Mouse (Mus musculus): ENCODE results near the gene Tff1. TPM values are rescaled to one million over a fixed set of nuclear protein-coding genes. Genes with fewer than 3 reads are reported as not detected.

The Tff1 gene
- polyA plus RNA-seq, 1 experiment from 2014 or later: not detected

DNA sequence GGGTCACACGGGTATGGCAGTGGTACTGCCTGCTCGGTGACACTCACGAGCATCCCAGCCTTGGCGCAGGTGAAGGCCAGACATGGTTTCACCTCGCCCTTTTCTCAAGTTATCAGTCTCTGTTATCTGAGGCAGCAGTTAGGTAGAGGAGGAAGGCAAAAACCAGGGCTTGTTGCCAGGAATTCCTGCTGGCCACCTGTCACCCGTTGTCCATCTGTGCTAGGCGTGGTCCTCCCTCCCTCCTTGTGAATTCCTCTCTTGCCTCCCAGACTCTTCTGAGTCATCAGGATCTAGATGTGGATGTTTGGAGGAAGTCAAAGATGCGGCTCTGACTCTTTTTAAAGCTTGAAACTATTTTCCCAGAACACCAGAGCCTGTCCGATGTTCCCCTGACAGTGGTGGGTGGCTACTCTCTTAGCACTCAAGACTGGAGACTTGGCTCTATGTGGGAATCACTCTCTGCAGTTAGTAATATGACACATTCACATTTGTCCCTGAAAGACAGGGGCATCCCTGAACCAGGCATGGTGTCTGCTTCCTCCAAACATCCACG lies 33.7 kb downstream of the Tff1 start:
- no peak overlapping the region for H3K4me3 ChIP-seq (ENCODE audit: low read depth, low read length)
- no peaks in the 10 kb centered on the region for H3K36me3 ChIP-seq (ENCODE audit: control insufficient read depth, insufficient read depth, low read length)
- 0 out of 2 replicates have a peak, but pooled peaks cover 2% of the 10 kb centered on the region for H3K27me3 ChIP-seq (ENCODE audit: control insufficient read depth, insufficient read depth, low read length)
- H3K27ac ChIP-seq (replicated peaks; ENCODE audit: low read depth, low read length): no peak overlapping the region
- no peaks in the 10 kb centered on the region for H3K9me3 ChIP-seq (ENCODE audit: control insufficient read depth, low read length)
- H3K9ac ChIP-seq (ENCODE audit: low read length): no peak overlapping the region
- ATAC-seq (ENCODE audit: insufficient number of reproducible peaks, low FRiP score, low TSS enrichment, low read depth): no peak
- no peak for DNase-seq (ENCODE audit: low spot score)
- WGBS: 83% methylated on average over 10 of the region's 10 CpGs
- peaks cover 6% of the 10 kb centered on the region; the same call in 1 of the 2 replicates for H3K4me1 ChIP-seq (ENCODE audit: control insufficient read depth, insufficient read depth, low read length)
- H3K4me2 ChIP-seq (ENCODE audit: low read depth, severe bottlenecking): no peak overlapping the region

DNA sequence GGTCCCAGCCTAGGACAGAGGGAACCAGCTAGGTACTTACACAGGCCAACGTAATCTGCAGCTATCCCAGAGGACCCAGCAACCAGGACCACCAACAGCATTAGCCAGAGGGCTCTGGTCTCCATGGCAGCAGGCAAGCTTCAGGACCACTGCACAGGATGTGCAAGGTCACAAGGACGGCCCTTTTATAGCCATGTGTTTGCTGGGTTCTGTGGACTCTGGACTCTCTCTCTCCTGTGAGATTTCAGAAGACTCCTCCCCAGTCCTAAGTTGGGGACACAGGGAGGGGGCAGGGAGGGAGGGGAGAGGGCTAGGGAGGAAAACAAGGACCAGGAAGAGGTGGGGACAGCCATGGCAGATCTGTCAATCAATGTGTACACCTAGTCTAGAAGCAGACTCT lies 35.6 kb downstream of the Tff1 start, which contains the start of gene Tff3:
Gene Tff3 (minus strand): TSS at position 195 of the 400 bp plus-strand sequence.
- no peaks in the 10 kb centered on the region for H3K36me3 ChIP-seq (ENCODE audit: control insufficient read depth, insufficient read depth, low read length)
- no peaks in the 10 kb centered on the region for H3K27me3 ChIP-seq (ENCODE audit: control insufficient read depth, insufficient read depth, low read length)
- H3K4me3 ChIP-seq (ENCODE audit: low read depth, low read length): no peak within 1 kb of the TSS
- ATAC-seq (ENCODE audit: insufficient number of reproducible peaks, low FRiP score, low TSS enrichment, low read depth) (no peak), DNase-seq (ENCODE audit: low spot score) (peak; percentile 40)
- no peak within 1 kb of the TSS for H3K27ac ChIP-seq (replicated peaks; ENCODE audit: low read depth, low read length)
- WGBS: 7% methylated on average over 2 of the region's 2 CpGs
- H3K9me3 ChIP-seq (ENCODE audit: control insufficient read depth, low read length): no peaks in the 10 kb centered on the region
- H3K4me1 ChIP-seq (ENCODE audit: control insufficient read depth, insufficient read depth, low read length): peaks cover 14% of the 10 kb centered on the region; the same call in 1 of the 2 replicates
- no peak within 1 kb of the TSS for H3K4me2 ChIP-seq (ENCODE audit: low read depth, severe bottlenecking)
- H3K9ac ChIP-seq (ENCODE audit: low read length): no peak within 1 kb of the TSS

DNA sequence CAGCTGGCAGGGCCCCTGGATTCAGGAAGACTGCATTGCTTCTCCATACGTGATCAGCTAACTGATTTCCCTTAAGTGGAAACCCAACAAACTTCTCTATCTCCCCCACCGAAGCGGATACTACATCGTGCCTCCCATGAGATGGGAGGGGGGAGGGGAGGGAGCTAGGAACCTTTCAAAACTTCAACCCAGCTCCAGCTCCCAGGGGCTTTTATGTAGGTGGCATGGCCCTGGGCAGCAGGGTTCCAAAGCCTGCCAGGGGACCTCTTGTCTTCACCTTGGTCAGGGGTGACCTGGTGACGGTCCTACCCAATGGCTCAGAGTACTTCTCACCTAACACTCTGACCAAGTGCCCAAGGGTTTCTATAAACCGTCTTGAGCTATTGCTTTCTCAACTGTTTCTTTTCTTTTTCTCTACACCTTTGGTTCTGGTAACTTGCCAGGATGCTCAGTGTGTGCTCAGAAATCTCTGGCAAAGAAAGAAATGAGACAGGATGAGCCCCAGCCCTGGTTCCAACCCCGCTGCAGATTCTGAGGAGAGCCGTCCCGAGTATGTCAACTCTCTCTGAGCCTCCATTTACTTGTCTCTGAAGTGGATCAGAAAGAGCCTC lies 36.3 kb downstream of the Tff1 start:
- Histone ChIP-seq H3K27me3 (ENCODE audit: control insufficient read depth, insufficient read depth, low read length) (no peaks in the 10 kb centered on the region), H3K9me3 (ENCODE audit: control insufficient read depth, low read length) (no peaks in the 10 kb centered on the region), H3K4me2 (ENCODE audit: low read depth, severe bottlenecking) (no peak overlapping the region), H3K36me3 (ENCODE audit: control insufficient read depth, insufficient read depth, low read length) (no peaks in the 10 kb centered on the region), H3K4me3 (ENCODE audit: low read depth, low read length) (no peak overlapping the region), H3K9ac (ENCODE audit: low read length) (no peak overlapping the region), H3K4me1 (ENCODE audit: control insufficient read depth, insufficient read depth, low read length) (peaks cover 14% of the 10 kb centered on the region; the same call in 1 of the 2 replicates), H3K27ac (replicated peaks; ENCODE audit: low read depth, low read length) (no peak overlapping the region)
- 84% methylated on average over 9 of the region's 9 CpGs for WGBS
- DNase-seq (ENCODE audit: low spot score) (no peak), ATAC-seq (ENCODE audit: insufficient number of reproducible peaks, low FRiP score, low TSS enrichment, low read depth) (no peak)

DNA sequence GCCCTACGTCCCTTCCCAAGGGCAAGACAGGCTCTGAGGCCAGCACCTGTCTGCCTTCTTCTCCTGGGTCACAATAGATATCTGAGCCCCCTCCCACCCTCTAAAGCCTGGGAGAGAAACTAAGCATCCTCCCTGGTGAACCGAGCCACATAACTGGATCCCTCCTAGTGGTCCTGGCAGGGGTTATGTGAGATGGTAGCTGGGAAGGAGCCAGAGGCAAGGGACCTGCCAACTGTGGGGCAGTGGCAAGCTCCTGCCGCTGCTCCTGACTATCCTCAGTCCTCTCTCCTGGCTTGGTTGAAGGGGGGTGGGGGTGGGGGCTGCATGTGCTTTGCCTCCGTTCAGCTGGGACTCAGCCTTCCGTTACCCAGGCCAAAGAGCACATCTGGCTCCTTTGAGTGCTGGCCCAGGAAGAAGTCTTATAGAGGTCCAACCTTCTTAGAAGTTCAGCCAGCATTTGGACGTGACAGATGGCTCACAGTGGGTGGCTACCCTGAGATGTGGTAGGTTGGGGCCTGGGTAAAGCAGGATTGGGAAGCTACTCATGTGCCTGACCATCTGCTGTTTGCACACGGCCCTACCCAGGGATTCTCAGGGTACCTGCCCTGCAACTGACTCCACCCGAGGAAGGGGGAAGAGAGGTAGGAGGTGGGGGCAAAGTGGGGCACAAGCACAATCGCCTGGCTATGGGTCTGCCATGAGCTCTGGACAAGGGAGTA lies 39.4 kb downstream of the Tff1 start:
- peaks cover 14% of the 10 kb centered on the region; the same call in 1 of the 2 replicates for H3K4me1 ChIP-seq (ENCODE audit: control insufficient read depth, insufficient read depth, low read length)
- 37% methylated on average over 9 of the region's 9 CpGs for WGBS
- no peak overlapping the region for H3K27ac ChIP-seq (replicated peaks; ENCODE audit: low read depth, low read length)
- H3K4me2 ChIP-seq (ENCODE audit: low read depth, severe bottlenecking): no peak overlapping the region
- no peak for DNase-seq (ENCODE audit: low spot score)
- H3K4me3 ChIP-seq (ENCODE audit: low read depth, low read length): no peak overlapping the region
- ATAC-seq (ENCODE audit: insufficient number of reproducible peaks, low FRiP score, low TSS enrichment, low read depth): no peak
- no peaks in the 10 kb centered on the region for H3K36me3 ChIP-seq (ENCODE audit: control insufficient read depth, insufficient read depth, low read length)
- H3K27me3 ChIP-seq (ENCODE audit: control insufficient read depth, insufficient read depth, low read length): no peaks in the 10 kb centered on the region
- H3K9ac ChIP-seq (ENCODE audit: low read length): no peak overlapping the region
- H3K9me3 ChIP-seq (ENCODE audit: control insufficient read depth, low read length): no peaks in the 10 kb centered on the region

DNA sequence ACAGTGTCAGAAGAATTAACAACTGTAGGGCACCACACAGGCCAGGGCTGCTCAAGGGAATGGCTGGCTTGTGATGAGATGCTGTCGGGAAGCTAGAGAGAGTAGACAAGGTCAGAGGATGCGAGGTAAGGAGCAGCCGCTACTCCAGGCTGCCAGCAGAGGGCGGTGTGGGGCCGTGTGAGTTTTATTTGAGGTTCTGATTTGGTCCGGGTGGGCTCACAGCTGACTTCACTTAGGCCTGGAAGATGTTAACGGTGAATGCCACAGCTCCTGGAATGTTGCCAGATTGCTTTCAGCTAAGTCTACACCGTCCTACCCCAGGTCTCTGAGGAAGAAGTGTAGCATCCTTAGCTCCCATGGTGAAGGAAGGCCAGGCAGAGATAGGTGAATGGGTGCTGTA lies 43.1 kb downstream of the Tff1 start:
- Histone ChIP-seq H3K4me1 (ENCODE audit: control insufficient read depth, insufficient read depth, low read length) (0 out of 2 replicates have a peak, but pooled peaks cover 8% of the 10 kb centered on the region), H3K4me3 (ENCODE audit: low read depth, low read length) (no peak overlapping the region), H3K36me3 (ENCODE audit: control insufficient read depth, insufficient read depth, low read length) (no peaks in the 10 kb centered on the region), H3K4me2 (ENCODE audit: low read depth, severe bottlenecking) (no peak overlapping the region), H3K9ac (ENCODE audit: low read length) (no peak overlapping the region), H3K27ac (replicated peaks; ENCODE audit: low read depth, low read length) (no peak overlapping the region), H3K27me3 (ENCODE audit: control insufficient read depth, insufficient read depth, low read length) (no peaks in the 10 kb centered on the region), H3K9me3 (ENCODE audit: control insufficient read depth, low read length) (no peaks in the 10 kb centered on the region)
- WGBS: 5% methylated on average over 8 of the region's 8 CpGs
- DNase-seq (ENCODE audit: low spot score) (peak; percentile 89), ATAC-seq (ENCODE audit: insufficient number of reproducible peaks, low FRiP score, low TSS enrichment, low read depth) (no peak)

DNA sequence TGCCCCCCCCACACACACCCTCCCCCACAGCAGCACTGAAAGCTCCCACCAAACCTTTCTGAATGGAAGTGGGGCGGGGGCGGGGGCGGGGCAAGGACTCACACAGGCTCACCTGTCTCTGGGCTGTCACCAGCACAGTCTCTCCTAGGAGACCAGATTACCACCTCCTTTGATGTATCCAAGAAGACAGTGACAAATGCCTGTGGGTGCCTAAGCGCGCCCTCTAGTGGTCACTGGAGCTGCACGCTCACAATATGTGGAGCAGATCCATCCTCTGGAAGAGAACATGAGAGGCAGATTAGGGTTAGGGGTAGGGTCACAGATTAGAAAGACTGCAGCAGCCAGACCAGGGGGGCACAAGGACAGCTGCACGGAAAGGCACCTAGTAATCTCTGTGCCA lies 45.6 kb downstream of the Tff1 start:
- Histone ChIP-seq H3K4me2 (ENCODE audit: low read depth, severe bottlenecking) (no peak overlapping the region), H3K27me3 (ENCODE audit: control insufficient read depth, insufficient read depth, low read length) (no peaks in the 10 kb centered on the region), H3K27ac (replicated peaks; ENCODE audit: low read depth, low read length) (no peak overlapping the region), H3K36me3 (ENCODE audit: control insufficient read depth, insufficient read depth, low read length) (no peaks in the 10 kb centered on the region), H3K4me1 (ENCODE audit: control insufficient read depth, insufficient read depth, low read length) (no peaks in the 10 kb centered on the region), H3K4me3 (ENCODE audit: low read depth, low read length) (no peak overlapping the region), H3K9ac (ENCODE audit: low read length) (no peak overlapping the region), H3K9me3 (ENCODE audit: control insufficient read depth, low read length) (no peaks in the 10 kb centered on the region)
- DNase-seq (ENCODE audit: low spot score) (peak; percentile 88), ATAC-seq (ENCODE audit: insufficient number of reproducible peaks, low FRiP score, low TSS enrichment, low read depth) (no peak)
- WGBS: 6% methylated on average over 7 of the region's 7 CpGs

DNA sequence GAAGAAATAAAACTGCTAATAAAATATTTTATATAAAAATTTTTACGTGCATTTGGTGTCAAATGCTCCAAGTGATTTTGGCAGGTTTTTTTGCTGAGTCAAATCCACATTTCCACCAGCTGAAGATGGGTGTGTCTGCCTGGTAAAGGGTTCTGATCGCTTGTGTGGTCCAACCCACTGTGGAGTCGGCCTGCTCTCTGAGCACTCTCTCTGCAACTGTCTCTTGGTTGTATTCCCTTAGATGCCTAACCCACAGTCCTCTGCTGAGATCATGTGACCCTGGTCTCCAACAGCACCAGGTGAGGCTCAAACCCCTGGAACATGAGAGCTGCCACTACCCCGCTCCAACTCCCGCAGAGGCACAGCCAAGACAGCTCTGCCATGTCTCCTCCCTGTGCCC lies 47.1 kb downstream of the Tff1 start:
- no peak overlapping the region for H3K27ac ChIP-seq (replicated peaks; ENCODE audit: low read depth, low read length)
- 81% methylated on average over 5 of the region's 5 CpGs for WGBS
- H3K4me3 ChIP-seq (ENCODE audit: low read depth, low read length): no peak overlapping the region
- no peaks in the 10 kb centered on the region for H3K4me1 ChIP-seq (ENCODE audit: control insufficient read depth, insufficient read depth, low read length)
- no peak overlapping the region for H3K4me2 ChIP-seq (ENCODE audit: low read depth, severe bottlenecking)
- H3K27me3 ChIP-seq (ENCODE audit: control insufficient read depth, insufficient read depth, low read length): no peaks in the 10 kb centered on the region
- no peak for ATAC-seq (ENCODE audit: insufficient number of reproducible peaks, low FRiP score, low TSS enrichment, low read depth)
- no peak overlapping the region for H3K9ac ChIP-seq (ENCODE audit: low read length)
- no peaks in the 10 kb centered on the region for H3K36me3 ChIP-seq (ENCODE audit: control insufficient read depth, insufficient read depth, low read length)
- H3K9me3 ChIP-seq (ENCODE audit: control insufficient read depth, low read length): no peaks in the 10 kb centered on the region
- no peak for DNase-seq (ENCODE audit: low spot score)

DNA sequence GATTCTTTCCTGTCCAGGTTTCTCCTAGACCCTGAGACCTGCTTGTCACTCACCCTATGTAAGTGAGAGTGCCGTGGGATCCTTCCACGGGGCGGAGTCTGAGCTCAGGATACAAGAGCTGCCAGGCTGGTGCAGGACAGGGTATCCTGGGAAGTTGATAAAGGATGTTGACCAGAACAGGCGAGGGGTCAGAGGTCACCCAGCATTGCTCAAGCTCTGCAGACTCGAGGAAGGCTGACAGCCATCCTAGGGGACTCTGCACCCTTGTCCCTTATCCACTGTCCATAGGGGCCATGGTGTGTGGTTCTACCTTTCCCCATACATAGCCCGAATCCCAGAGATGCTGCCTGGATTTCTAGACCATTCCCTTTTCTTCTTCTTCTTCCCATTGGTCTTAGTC lies 49.0 kb downstream of the Tff1 start:
- 54% methylated on average over 6 of the region's 6 CpGs for WGBS
- H3K36me3 ChIP-seq (ENCODE audit: control insufficient read depth, insufficient read depth, low read length): no peaks in the 10 kb centered on the region
- no peak overlapping the region for H3K4me3 ChIP-seq (ENCODE audit: low read depth, low read length)
- no peak for ATAC-seq (ENCODE audit: insufficient number of reproducible peaks, low FRiP score, low TSS enrichment, low read depth)
- H3K4me2 ChIP-seq (ENCODE audit: low read depth, severe bottlenecking): no peak overlapping the region
- no peak overlapping the region for H3K9ac ChIP-seq (ENCODE audit: low read length)
- H3K4me1 ChIP-seq (ENCODE audit: control insufficient read depth, insufficient read depth, low read length): no peaks in the 10 kb centered on the region
- no peak for DNase-seq (ENCODE audit: low spot score)
- no peaks in the 10 kb centered on the region for H3K9me3 ChIP-seq (ENCODE audit: control insufficient read depth, low read length)
- no peak overlapping the region for H3K27ac ChIP-seq (replicated peaks; ENCODE audit: low read depth, low read length)
- no peaks in the 10 kb centered on the region for H3K27me3 ChIP-seq (ENCODE audit: control insufficient read depth, insufficient read depth, low read length)
